Mouse (Mus musculus) G1E (cell line): Measurements from ENCODE around the gene Hmx1. TPM values are rescaled to one million over a fixed set of nuclear protein-coding genes. Genes with fewer than 3 reads are reported as not detected.

Experiments
- ATAC-seq: 2 replicates; pipeline ENCODE4 v1.8.0; 2016; ENCODE audit warnings: mild to moderate bottlenecking; ENCODE audit not compliant: insufficient number of reproducible peaks, poor library complexity, low FRiP score, severe bottlenecking; ENCODE audit errors: extremely low read depth
- DNase-seq: peaks from one replicate; pipeline ENCODE4 v3.0.0; 2012; ENCODE audit warnings: low spot score
- H3K27me3 ChIP-seq: 2 replicates; pipeline ENCODE4 v1.6.1; 2012; ENCODE audit warnings: mild to moderate bottlenecking, low read length, inconsistent platforms; ENCODE audit not compliant: insufficient read depth
- H3K36me3 ChIP-seq: replicated peaks from 2 replicates; pipeline ENCODE3; 2012; ENCODE audit warnings: mild to moderate bottlenecking, inconsistent platforms
- H3K4me1 ChIP-seq: 2 replicates; pipeline ENCODE4 v1.6.1; 2012; ENCODE audit warnings: low read depth, low read length, inconsistent platforms, mixed read lengths; ENCODE audit not compliant: insufficient read depth
- H3K4me3 ChIP-seq: 2 replicates; pipeline ENCODE4 v1.5.1; 2012; ENCODE audit warnings: low read depth, mild to moderate bottlenecking, inconsistent platforms, low read length, moderate library complexity, mixed read lengths
- H3K9me3 ChIP-seq: replicated peaks from 2 replicates; pipeline ENCODE4 v1.6.1; 2012; ENCODE audit warnings: inconsistent platforms
- CTCF ChIP-seq: IDR thresholded peaks from 2 replicates; pipeline ENCODE4 v1.5.1; 2012; ENCODE audit warnings: low read depth, low read length, inconsistent platforms, mixed read lengths
- GATA1 ChIP-seq: IDR thresholded peaks from 2 replicates; pipeline ENCODE4 v1.6.1; 2012; ENCODE audit warnings: borderline replicate concordance, low read length, inconsistent platforms, mixed read lengths
- GATA2 ChIP-seq: IDR thresholded peaks from 2 replicates; pipeline ENCODE4 v1.6.1; 2012; ENCODE audit warnings: low read depth, low read length, inconsistent platforms, borderline replicate concordance
- POLR2AphosphoS5 ChIP-seq: IDR thresholded peaks from 2 replicates; pipeline ENCODE4 v1.6.1; 2012; ENCODE audit warnings: low read depth, low read length, inconsistent platforms; ENCODE audit not compliant: insufficient replicate concordance
- TAL1 ChIP-seq: conservative IDR thresholded peaks from 2 replicates; pipeline ENCODE4 v1.6.1; 2012; ENCODE audit warnings: low read depth, low read length, inconsistent platforms, mixed read lengths
- polyA plus RNA-seq: library from polyadenylated mRNA; stranded (reverse); fragments of >175 nt; gene quantifications from 2 replicates; pipeline ENCODE4 v1.2.3, GENCODE M21; 2012
- total RNA-seq, 2 experiments: library from RNA; stranded (forward) in 1 of 2; stranded (reverse) in 1 of 2; fragments of 200-1000 nt in 1 of 2; fragments of >200 nt in 1 of 2; fragmentation: Nextera tagmentation in 1 of 2; gene quantifications; 2 replicates each; pipeline ENCODE4 v1.2.3; 2014 to 2017

Hmx1 gene
- total and polyA plus RNA-seq, 3 experiments = not detected

DNA sequence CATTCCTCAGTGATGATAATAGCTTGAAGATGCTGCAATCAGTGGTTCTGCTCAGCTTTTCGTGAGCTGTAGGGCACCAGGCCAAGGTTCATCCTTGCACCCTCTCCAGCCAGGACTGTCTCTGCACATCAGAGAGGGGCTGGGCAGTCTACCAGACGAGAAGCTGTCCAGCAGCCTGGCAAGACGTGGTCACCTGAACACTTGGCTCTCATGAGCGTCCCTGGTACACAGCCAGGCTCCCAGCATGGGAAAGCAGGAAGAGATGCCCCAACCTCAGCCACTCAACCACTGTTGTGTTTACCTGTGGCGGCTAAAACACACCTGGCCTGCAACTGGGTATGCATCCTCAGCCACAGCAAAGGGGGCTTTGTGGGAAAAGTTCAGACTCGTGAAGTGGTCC lies 20.0 kb upstream of the Hmx1 start:
- TF ChIP-seq POLR2AphosphoS5 (no peak), GATA1 (no peak), CTCF (no peak), TAL1 (no peak), GATA2 (no peak)
- H3K9me3 ChIP-seq = no peaks in the 10 kb centered on the region
- ATAC-seq = no peak
- no peak overlapping the region for H3K4me3 ChIP-seq
- peaks cover 2% of the 10 kb centered on the region; the same call in 1 of the 2 replicates for H3K27me3 ChIP-seq
- no peaks in the 10 kb centered on the region for H3K4me1 ChIP-seq
- H3K36me3 ChIP-seq = no peaks in the 10 kb centered on the region
- no peak for DNase-seq

DNA sequence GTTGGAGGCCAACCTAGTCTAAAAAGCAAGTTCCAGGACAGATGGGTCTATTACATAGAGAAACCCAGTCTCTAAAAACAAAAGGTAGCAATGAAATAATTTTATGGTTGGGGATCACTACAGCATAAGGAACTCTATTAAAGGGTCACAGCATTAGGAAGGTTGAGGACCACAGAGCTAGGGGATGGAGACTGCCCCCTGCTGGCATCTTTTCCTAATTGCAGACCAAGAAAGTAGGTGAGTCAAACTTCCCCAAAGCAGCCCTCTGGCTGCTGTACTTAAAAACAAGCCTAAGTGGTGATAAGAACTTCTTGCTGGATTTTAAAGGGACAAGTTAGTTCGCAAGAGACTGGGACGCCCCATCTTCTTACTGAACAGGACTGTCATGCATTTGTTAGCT lies 9.8 kb upstream of the Hmx1 start:
- ATAC-seq (no peak), DNase-seq (no peak)
- no peaks in the 10 kb centered on the region for H3K9me3 ChIP-seq
- H3K4me1 ChIP-seq = no peaks in the 10 kb centered on the region
- H3K4me3 ChIP-seq = no peak overlapping the region
- no peaks in the 10 kb centered on the region for H3K36me3 ChIP-seq
- TF ChIP-seq GATA1 (no peak), GATA2 (no peak), TAL1 (no peak), POLR2AphosphoS5 (no peak), CTCF (no peak)
- H3K27me3 ChIP-seq = peaks cover 5% of the 10 kb centered on the region; the same call in 1 of the 2 replicates

DNA sequence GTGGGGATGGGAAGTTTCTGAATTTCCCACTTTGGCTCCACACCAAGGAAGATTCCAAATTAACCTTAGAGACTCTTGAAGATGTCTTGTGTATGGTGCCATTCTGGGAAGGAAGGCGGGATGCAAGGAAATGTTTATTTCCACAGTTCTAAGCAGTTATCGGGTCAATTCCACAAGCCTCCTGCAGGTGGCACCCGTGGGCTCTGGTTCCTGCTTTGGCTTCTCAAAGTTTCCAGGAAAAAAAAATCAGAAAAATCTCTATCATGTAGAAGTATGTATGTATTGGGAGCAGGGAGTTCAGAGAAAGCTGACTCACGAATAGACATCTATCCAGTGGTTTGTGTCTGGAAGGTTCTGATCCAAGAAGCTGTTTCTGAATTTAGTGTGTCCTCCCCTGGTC lies 9.1 kb upstream of the Hmx1 start:
- TF ChIP-seq GATA1 = no peak
- peak; percentile 51 for TF ChIP-seq CTCF
- DNase-seq = no peak
- Histone ChIP-seq H3K4me1 (no peaks in the 10 kb centered on the region), H3K27me3 (peaks cover 5% of the 10 kb centered on the region; the same call in 1 of the 2 replicates), H3K9me3 (no peaks in the 10 kb centered on the region), H3K36me3 (no peaks in the 10 kb centered on the region), H3K4me3 (no peak overlapping the region)
- no peak for ATAC-seq

DNA sequence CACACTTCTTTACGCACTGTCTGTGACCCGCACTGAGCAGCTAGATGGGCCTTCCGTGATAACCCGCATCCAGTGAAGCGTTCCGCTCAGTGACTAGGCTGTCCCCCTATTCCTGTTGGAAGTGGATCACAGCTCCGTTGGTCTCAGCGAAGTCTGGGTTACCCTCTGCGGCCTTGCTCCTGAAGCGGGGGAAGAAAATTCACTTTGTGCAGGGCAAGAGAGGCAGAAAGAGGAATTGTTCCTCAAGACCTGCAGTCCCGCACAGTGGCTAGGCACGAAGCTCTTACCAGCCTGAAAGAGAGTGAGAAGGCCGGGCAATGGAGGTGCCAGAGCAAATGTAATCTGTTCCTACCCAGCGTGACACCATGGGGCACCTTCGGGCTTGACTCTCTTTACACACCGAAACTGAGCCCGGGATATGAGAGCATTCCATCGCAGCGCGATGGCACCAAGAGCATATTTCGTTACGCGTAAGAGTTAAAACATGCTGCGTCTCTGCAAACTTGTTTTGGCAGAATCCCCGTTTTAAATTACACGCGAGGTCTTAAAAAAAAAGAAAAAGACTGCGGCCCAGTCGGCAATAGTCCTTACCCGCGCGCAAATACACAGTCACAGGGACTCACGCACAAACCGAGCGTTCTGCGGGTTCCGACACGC lies 946 bp upstream of the Hmx1 start:
- no peaks in the 10 kb centered on the region; the same call in 1 of the 2 replicates for H3K27me3 ChIP-seq
- no peak for TF ChIP-seq CTCF
- TF ChIP-seq GATA2 = no peak
- TF ChIP-seq TAL1 = no peak
- no peak for TF ChIP-seq GATA1
- no peak for TF ChIP-seq POLR2AphosphoS5
- H3K36me3 ChIP-seq = no peaks in the 10 kb centered on the region
- no peak overlapping the region; the same call in 1 of the 2 replicates for H3K4me3 ChIP-seq
- DNase-seq (no peak), ATAC-seq (no peak)
- peaks cover 42% of the 10 kb centered on the region for H3K9me3 ChIP-seq
- H3K4me1 ChIP-seq = no peaks in the 10 kb centered on the region

DNA sequence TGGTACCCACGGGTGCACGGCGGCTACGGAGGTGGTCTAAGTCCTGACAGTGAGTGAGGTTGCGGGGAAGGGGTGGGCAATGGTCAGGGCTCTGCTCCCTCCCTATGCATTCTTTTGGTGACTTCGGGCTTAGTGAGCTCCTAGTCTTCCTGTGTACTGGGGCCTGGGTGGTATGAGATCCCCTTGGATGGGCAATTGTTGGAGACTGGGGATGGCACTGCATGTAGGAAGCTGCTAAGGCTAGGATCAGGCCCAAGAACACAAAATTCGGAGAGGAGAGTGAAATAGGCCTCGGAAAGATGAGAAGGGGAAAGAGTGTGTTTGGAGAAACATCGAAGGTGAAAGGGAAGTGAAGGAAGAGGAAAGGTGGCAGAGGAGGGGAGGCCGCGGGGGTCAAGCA lies 533 bp downstream of the Hmx1 start:
- no peaks in the 10 kb centered on the region; the same call in 1 of the 2 replicates for H3K27me3 ChIP-seq
- no peak overlapping the region for H3K4me3 ChIP-seq
- no peaks in the 10 kb centered on the region for H3K4me1 ChIP-seq
- no peak for TF ChIP-seq GATA1
- TF ChIP-seq POLR2AphosphoS5 = no peak
- TF ChIP-seq GATA2 = no peak
- no peak for TF ChIP-seq CTCF
- no peak for TF ChIP-seq TAL1
- DNase-seq (no peak), ATAC-seq (no peak)
- H3K9me3 ChIP-seq = peaks cover 42% of the 10 kb centered on the region
- no peaks in the 10 kb centered on the region for H3K36me3 ChIP-seq

DNA sequence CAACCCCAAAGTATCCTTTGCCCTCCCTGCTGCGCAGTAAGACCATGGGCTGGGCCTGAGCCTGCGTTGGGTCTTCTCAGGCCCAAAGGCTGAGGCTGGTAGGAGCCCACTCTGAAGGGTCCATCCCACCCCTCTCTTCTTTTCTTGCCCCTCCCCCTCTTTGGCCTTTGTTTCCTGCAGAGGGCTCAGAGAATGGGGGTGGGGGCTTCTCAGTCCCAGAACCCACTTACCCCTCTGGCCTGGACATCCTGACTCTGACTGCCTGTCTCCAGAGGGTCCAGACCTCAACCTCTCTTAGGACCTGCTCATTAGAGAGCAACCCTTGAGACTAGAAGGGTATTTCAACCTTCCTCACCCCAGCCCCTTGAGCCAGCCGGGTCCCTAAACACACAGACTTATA lies 1.0 kb downstream of the Hmx1 start:
- no peak overlapping the region for H3K4me3 ChIP-seq
- no peaks in the 10 kb centered on the region for H3K4me1 ChIP-seq
- H3K36me3 ChIP-seq = no peaks in the 10 kb centered on the region
- peaks cover 42% of the 10 kb centered on the region for H3K9me3 ChIP-seq
- ATAC-seq (no peak), DNase-seq (no peak)
- no peak for TF ChIP-seq GATA1
- no peak for TF ChIP-seq TAL1
- TF ChIP-seq CTCF = no peak
- TF ChIP-seq POLR2AphosphoS5 = no peak
- no peak for TF ChIP-seq GATA2
- H3K27me3 ChIP-seq = no peaks in the 10 kb centered on the region; the same call in 1 of the 2 replicates
